Mouse (Mus musculus): ENCODE data around the gene Plekhg1. TPM values are rescaled to one million over a fixed set of nuclear protein-coding genes. Genes with fewer than 3 reads are reported as not detected.

The Plekhg1 gene
- polyA plus RNA-seq, 1 experiment = 2.3 TPM

DNA sequence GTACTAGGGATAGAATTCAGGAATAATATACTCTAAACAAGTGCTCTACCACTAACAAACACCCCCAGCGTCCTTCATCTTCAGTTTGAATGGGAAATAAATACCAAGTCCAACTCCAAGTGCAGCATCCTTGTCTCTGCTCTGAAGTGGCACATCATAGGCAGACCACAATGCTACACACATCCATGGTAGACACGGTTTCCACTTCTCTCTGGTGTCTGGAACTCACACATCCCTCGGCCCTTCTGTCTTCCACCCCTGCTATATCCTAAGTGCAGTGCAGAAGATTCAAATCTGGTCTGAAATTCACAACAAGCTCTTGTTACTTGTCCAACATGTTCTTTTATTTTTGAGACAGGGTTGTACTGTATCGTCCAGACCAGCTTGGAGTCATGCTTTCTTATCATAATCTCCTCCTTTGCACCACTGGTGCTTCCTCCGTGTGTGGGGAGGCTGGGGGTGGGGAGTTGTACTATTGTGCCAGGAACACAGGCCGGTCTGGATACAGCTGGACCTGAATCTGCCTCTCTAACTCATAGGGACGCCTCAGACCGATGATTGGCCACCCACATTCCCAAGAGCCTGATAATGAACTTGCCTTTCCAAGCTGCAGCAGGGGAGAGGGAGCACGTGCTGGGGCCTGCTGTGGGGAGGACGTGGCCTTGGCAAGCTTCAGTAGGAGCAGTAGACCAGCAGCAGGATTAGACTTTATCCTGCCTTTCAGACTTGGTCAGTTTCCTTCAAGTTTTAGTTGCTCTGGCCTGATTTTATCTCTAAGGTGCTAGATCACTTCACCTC, 70.5 kb downstream of the Plekhg1 start:
- H3K36me3 ChIP-seq (ENCODE audit: control insufficient read depth, insufficient read depth, low read length) = no peaks in the 10 kb centered on the region
- DNase-seq = no peak
- H3K27me3 ChIP-seq (ENCODE audit: control insufficient read depth, insufficient read depth, low read length) = no peaks in the 10 kb centered on the region
- WGBS = 83% methylated on average over 10 of the region's 10 CpGs
- H3K27ac ChIP-seq (ENCODE audit: control insufficient read depth, insufficient read depth, low read length) = no peak overlapping the region
- H3K4me3 ChIP-seq (ENCODE audit: control insufficient read depth, insufficient read depth, low read length) = no peak overlapping the region
- H3K4me1 ChIP-seq (replicated peaks; ENCODE audit: control insufficient read depth, insufficient read depth, low read length) = no peaks in the 10 kb centered on the region
- TF ChIP-seq CTCF (IDR thresholded peaks at IDR 0.05; ENCODE audit: borderline replicate concordance, control insufficient read depth, extremely low read depth, insufficient read depth, low read length, poor library complexity) (no peak), POLR2A (IDR thresholded peaks at IDR 0.05; ENCODE audit: control insufficient read depth, extremely low read depth, insufficient read depth, low read length, poor library complexity) (no peak)

DNA sequence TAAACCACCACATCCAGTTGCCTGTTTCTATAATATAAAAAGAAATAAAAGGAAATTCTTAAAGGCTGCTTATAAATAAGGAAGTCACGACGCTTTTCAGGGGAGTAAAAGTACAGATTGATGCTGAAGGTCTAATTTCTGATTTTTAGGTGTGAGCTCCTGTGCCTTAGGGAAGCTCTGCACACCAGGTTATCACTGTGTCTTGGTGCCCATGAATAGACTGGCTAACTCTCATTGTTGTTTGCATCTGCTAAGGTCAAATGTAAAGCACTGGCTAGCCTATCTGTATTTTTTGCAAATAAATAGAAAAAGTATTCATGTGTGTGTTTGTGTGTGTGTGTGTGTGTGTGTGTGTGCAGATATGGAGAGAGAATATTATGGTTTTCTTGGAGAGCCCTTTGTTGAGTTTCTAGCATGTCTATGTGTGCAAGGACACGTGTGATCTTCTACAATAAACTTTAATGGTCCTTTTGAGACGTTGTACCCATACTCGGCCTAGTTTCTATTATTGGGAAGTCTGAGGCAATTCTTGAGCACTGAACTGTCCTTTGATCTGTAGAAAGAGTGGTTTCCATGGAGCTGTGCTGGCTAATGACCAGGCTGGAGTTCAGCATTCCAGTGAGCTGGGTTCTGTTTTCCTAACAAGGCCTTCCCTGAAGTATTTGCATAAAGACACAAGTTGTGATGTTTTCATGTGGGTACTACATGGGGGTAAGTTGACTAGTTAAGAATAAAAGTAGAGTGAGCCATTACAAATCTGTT, 79.0 kb downstream of the Plekhg1 start:
- 88% methylated on average over 5 of the region's 5 CpGs for WGBS
- TF ChIP-seq POLR2A (IDR thresholded peaks at IDR 0.05; ENCODE audit: control insufficient read depth, extremely low read depth, insufficient read depth, low read length, poor library complexity) (no peak), CTCF (IDR thresholded peaks at IDR 0.05; ENCODE audit: borderline replicate concordance, control insufficient read depth, extremely low read depth, insufficient read depth, low read length, poor library complexity) (no peak)
- H3K4me1 ChIP-seq (replicated peaks; ENCODE audit: control insufficient read depth, insufficient read depth, low read length) = no peaks in the 10 kb centered on the region
- no peak overlapping the region for H3K4me3 ChIP-seq (ENCODE audit: control insufficient read depth, insufficient read depth, low read length)
- DNase-seq = no peak
- H3K36me3 ChIP-seq (ENCODE audit: control insufficient read depth, insufficient read depth, low read length) = no peaks in the 10 kb centered on the region
- H3K27me3 ChIP-seq (ENCODE audit: control insufficient read depth, insufficient read depth, low read length) = no peaks in the 10 kb centered on the region
- no peak overlapping the region for H3K27ac ChIP-seq (ENCODE audit: control insufficient read depth, insufficient read depth, low read length)

DNA sequence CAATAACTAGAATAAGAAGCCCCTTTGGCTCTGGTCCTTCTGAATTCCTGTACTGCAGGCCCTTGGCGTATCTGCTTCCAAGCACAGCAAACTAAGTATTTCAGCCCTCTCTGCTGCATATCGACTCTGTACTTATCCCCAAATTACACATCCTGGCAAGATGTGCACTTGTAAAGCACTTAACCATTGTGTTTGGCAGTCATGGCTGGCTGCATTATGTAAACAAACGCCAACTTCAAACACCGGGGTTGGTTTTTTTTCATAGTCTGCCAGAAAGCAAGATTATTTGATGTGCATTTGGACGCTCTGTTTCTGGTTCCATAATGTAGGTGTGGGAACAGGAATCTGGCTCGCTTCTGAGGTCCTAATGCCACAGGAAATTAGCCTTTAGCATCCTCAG, 83.7 kb downstream of the Plekhg1 start:
- Histone ChIP-seq H3K4me3 (ENCODE audit: control insufficient read depth, insufficient read depth, low read length) (no peak overlapping the region), H3K36me3 (ENCODE audit: control insufficient read depth, insufficient read depth, low read length) (no peaks in the 10 kb centered on the region), H3K27ac (ENCODE audit: control insufficient read depth, insufficient read depth, low read length) (no peak overlapping the region), H3K4me1 (replicated peaks; ENCODE audit: control insufficient read depth, insufficient read depth, low read length) (no peaks in the 10 kb centered on the region), H3K27me3 (ENCODE audit: control insufficient read depth, insufficient read depth, low read length) (no peaks in the 10 kb centered on the region)
- 87% methylated on average over 6 of the region's 6 CpGs for WGBS
- no peak for TF ChIP-seq POLR2A (IDR thresholded peaks at IDR 0.05; ENCODE audit: control insufficient read depth, extremely low read depth, insufficient read depth, low read length, poor library complexity)
- TF ChIP-seq CTCF (IDR thresholded peaks at IDR 0.05; ENCODE audit: borderline replicate concordance, control insufficient read depth, extremely low read depth, insufficient read depth, low read length, poor library complexity) = no peak
- DNase-seq = no peak

DNA sequence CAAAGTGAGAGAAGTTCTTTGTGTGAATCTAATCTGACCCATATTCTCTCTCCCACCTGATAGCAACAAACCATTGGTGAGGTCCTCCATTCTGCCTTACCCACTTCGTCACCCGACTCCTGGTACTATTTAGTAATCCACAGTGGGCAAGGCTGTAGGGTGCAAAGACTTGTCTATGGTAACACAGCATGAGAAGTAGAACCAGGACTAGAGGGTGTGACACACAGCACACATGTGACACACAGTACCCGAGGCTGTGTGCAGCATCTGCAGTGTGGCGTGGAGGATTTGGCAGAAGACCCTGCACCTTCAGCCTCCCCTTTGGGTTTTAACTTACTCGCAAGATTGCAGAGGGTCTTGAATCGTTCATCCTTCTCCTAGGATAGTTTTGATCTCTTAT, 85.9 kb downstream of the Plekhg1 start:
- Histone ChIP-seq H3K27ac (ENCODE audit: control insufficient read depth, insufficient read depth, low read length) (no peak overlapping the region), H3K27me3 (ENCODE audit: control insufficient read depth, insufficient read depth, low read length) (no peaks in the 10 kb centered on the region), H3K36me3 (ENCODE audit: control insufficient read depth, insufficient read depth, low read length) (no peaks in the 10 kb centered on the region), H3K4me1 (replicated peaks; ENCODE audit: control insufficient read depth, insufficient read depth, low read length) (no peaks in the 10 kb centered on the region), H3K4me3 (ENCODE audit: control insufficient read depth, insufficient read depth, low read length) (no peak overlapping the region)
- 93% methylated on average over 6 of the region's 6 CpGs for WGBS
- no peak for TF ChIP-seq POLR2A (IDR thresholded peaks at IDR 0.05; ENCODE audit: control insufficient read depth, extremely low read depth, insufficient read depth, low read length, poor library complexity)
- TF ChIP-seq CTCF (IDR thresholded peaks at IDR 0.05; ENCODE audit: borderline replicate concordance, control insufficient read depth, extremely low read depth, insufficient read depth, low read length, poor library complexity) = no peak
- no peak for DNase-seq

DNA sequence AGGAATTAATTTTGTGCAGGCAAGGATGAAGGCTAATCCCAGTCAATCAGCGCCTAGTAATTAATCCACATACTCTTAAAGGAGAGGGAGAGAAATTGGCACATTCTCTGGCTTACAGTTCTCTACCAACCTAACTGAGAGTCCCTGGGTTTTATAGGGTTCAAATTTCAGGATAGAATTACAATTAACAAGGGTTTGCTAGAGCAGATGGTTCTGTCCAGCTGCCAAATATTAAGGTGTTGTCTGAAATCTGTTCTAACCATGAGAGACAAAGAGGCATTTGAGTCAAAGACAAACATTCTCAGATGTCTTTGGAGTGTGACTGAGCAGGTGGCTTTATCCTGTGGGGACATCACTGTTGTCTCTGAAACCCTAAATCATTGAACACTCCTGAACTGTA, 87.2 kb downstream of the Plekhg1 start:
- Histone ChIP-seq H3K36me3 (ENCODE audit: control insufficient read depth, insufficient read depth, low read length) (no peaks in the 10 kb centered on the region), H3K27me3 (ENCODE audit: control insufficient read depth, insufficient read depth, low read length) (no peaks in the 10 kb centered on the region), H3K4me1 (replicated peaks; ENCODE audit: control insufficient read depth, insufficient read depth, low read length) (no peaks in the 10 kb centered on the region), H3K4me3 (ENCODE audit: control insufficient read depth, insufficient read depth, low read length) (no peak overlapping the region), H3K27ac (ENCODE audit: control insufficient read depth, insufficient read depth, low read length) (no peak overlapping the region)
- TF ChIP-seq CTCF (IDR thresholded peaks at IDR 0.05; ENCODE audit: borderline replicate concordance, control insufficient read depth, extremely low read depth, insufficient read depth, low read length, poor library complexity) = no peak
- TF ChIP-seq POLR2A (IDR thresholded peaks at IDR 0.05; ENCODE audit: control insufficient read depth, extremely low read depth, insufficient read depth, low read length, poor library complexity) = no peak
- no peak for DNase-seq
- 95% methylated on average over 1 of the region's 1 CpGs for WGBS

DNA sequence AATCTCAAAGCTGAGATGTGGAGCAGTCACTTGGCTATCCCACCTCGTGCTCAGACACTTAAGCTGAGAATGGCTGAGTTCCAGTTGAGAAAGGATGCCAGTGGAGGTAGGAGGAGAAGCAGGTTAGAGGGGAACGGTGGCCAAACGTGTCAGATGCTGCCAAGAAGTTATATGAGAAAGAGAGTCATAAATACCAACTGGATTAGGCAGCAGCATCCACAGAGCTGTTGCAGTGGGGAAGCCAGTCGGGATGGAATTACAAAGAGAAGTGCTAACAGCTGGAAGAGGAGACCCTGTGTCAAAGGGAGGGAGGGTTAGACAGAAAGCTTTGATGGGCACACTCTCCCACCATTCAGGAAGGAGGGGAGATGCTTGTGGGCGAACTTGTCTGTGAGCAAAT, 89.3 kb downstream of the Plekhg1 start:
- no peak overlapping the region for H3K4me3 ChIP-seq (ENCODE audit: control insufficient read depth, insufficient read depth, low read length)
- TF ChIP-seq POLR2A (IDR thresholded peaks at IDR 0.05; ENCODE audit: control insufficient read depth, extremely low read depth, insufficient read depth, low read length, poor library complexity) (no peak), CTCF (IDR thresholded peaks at IDR 0.05; ENCODE audit: borderline replicate concordance, control insufficient read depth, extremely low read depth, insufficient read depth, low read length, poor library complexity) (no peak)
- DNase-seq = no peak
- 65% methylated on average over 5 of the region's 5 CpGs for WGBS
- no peaks in the 10 kb centered on the region for H3K36me3 ChIP-seq (ENCODE audit: control insufficient read depth, insufficient read depth, low read length)
- H3K27me3 ChIP-seq (ENCODE audit: control insufficient read depth, insufficient read depth, low read length) = no peaks in the 10 kb centered on the region
- H3K4me1 ChIP-seq (replicated peaks; ENCODE audit: control insufficient read depth, insufficient read depth, low read length) = no peaks in the 10 kb centered on the region
- H3K27ac ChIP-seq (ENCODE audit: control insufficient read depth, insufficient read depth, low read length) = no peak overlapping the region

Measured in thymus, adult 2 months (tissue).